Mouse (Mus musculus) kidney, postnatal 25 days (tissue): ENCODE data around the gene Olfr1240.

Experiments
- DNase-seq, 2 experiments: peaks; one replicate each; pipeline ENCODE4 v3.0.0; 2021; ENCODE audit warnings: mixed read lengths in 2 of 2

Gene Olfr1240

GRCm38 (mm10) chr2:89442900-89443299 lies at the start of gene Olfr1240:
Gene Olfr1240 (minus strand): TSS chr2:89443000.
- DNase-seq: no peak

DNA sequence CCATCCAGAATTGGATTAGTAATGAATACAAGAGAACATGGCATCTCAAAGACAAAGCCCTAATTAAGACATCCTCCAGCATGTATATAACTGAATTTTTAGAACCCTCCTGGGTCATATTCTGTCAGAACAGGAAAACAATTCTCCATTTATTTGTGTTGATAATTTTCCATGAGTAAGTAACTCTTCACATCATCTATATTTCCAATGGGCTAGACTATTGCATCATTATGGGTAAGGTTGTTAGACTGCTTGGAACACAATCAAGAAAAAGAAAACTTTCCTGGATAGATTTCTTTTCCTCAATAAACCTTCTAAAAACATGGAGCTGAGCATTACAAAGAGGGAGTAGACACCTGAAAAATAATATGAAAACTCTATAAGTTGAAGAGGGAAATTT lies 44.2 kb upstream of the Olfr1240 start, which contains the start of gene Olfr1241:
Gene Olfr1241, minus strand, starts transcription at position 101 of the 400 bp plus-strand sequence.
- no peak for DNase-seq

DNA sequence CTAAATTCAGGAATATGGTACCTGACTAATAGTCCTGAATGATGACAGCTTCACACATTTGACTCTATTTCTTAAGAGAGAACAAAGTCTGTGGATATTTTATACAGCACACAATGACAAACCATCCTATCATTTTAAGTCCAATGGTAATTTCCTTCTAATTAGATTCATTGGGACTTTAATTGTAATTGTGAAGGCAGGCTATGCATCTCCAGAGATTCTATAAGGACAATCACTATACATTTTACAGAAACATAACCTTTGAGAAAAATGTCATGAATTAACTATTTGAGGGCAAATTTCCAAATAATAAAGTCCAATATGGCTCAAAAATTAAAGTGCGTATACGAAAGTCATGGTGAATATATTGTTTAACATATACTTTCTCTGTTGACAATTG lies 22.5 kb downstream of the Olfr1240 start, which contains the start of gene Olfr1239:
Gene Olfr1239, minus strand, starts transcription at position 101 of the 400 bp plus-strand sequence.
- no peak for DNase-seq

DNA sequence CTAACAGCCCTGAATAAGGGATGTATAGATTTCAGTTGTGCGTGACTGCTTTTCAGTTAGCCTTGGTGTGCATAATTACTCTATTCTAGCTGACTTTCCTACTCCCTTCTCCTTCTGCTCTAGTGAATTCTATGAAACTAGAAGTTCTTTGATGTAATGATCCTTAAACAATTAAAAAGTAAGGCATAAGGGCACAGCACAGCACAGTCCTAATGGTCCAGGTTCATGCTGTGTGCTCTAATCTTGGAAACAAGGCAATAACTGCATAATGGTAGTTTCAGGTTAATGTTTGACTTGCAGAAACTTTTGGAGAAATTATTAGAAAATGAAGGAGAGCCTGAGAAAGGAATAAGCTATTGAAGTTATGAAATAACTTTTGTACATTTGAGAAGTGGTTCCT lies 28.2 kb downstream of the Olfr1240 start:
- DNase-seq: no peak

GRCm38 (mm10) chr2:89409576-89409975 lies 33.2 kb downstream of the Olfr1240 start, which contains the start of gene Olfr1238:
Gene Olfr1238 (minus strand): TSS chr2:89409676.
- no peak for DNase-seq

GRCm38 (mm10) chr2:89400882-89401281 lies 41.9 kb downstream of the Olfr1240 start:
- DNase-seq: no peak
